Mouse (Mus musculus): ENCODE results near the gene Apbb2. TPM values are rescaled to one million over a fixed set of nuclear protein-coding genes. Genes with fewer than 3 reads are reported as not detected.

Gene Apbb2
- polyA plus RNA-seq, 1 experiment from 2014 or later: 39.3 TPM

DNA sequence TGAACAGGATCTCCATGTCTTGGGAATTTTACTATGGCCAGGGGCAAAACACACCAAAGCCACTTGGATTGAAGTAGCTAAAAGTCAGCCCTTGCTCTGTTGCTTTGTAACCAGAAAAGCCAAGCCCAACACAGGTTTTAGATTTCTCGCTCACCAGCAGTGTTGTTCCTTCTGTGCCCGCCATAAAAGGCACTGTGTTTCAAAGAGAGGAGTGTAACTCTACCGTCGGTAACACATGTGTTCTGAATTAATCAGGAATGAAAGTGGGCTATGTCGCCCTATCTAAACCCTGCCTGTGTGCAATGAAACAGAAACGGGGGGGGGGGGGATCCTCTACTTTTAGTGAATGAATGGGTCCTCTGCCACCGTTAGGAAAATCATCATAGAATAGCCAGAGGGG, 90.0 kb downstream of the Apbb2 start:
- H3K4me2 ChIP-seq (ENCODE audit: low read length): no peak overlapping the region
- DNase-seq (ENCODE audit: low spot score): no peak
- no peak overlapping the region for H3K9ac ChIP-seq (ENCODE audit: low read length)
- no peak for ATAC-seq (replicated peaks; ENCODE audit: low FRiP score, low TSS enrichment, low read depth)
- WGBS: 65% methylated on average over 7 of the region's 7 CpGs
- no peak overlapping the region for H3K4me3 ChIP-seq (ENCODE audit: low read depth, low read length)
- no peak overlapping the region for H3K27ac ChIP-seq (ENCODE audit: low read depth)
- H3K27me3 ChIP-seq (replicated peaks; ENCODE audit: control insufficient read depth, insufficient read depth, low read length): no peaks in the 10 kb centered on the region
- H3K9me3 ChIP-seq (ENCODE audit: control insufficient read depth, low read length): no peaks in the 10 kb centered on the region
- no peaks in the 10 kb centered on the region for H3K4me1 ChIP-seq (replicated peaks; ENCODE audit: control insufficient read depth, insufficient read depth, low read length)
- H3K36me3 ChIP-seq (ENCODE audit: control insufficient read depth, insufficient read depth, low read length): no peaks in the 10 kb centered on the region

DNA sequence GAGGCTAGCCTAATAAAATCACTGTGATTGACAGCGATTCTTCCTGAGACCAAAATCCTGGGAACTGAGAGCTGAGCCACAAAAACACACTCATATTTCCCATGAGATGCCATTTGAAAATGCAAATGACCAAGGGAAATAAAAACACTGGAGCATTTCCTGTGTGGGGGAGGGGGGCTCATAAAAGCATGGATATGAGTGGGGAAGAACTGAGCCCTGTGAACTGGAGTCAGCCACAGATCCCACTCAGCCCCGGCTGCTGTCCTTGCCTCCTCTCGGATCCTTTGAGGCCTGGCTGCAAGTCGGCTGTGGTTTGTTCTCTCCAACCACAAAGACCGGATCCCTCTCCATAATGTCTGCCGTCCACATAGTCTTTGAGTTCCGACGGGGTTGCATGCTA, 91.5 kb downstream of the Apbb2 start:
- Histone ChIP-seq H3K27me3 (replicated peaks; ENCODE audit: control insufficient read depth, insufficient read depth, low read length) (no peaks in the 10 kb centered on the region), H3K36me3 (ENCODE audit: control insufficient read depth, insufficient read depth, low read length) (no peaks in the 10 kb centered on the region), H3K27ac (ENCODE audit: low read depth) (no peak overlapping the region), H3K9me3 (ENCODE audit: control insufficient read depth, low read length) (no peaks in the 10 kb centered on the region), H3K9ac (ENCODE audit: low read length) (no peak overlapping the region), H3K4me2 (ENCODE audit: low read length) (no peak overlapping the region), H3K4me1 (replicated peaks; ENCODE audit: control insufficient read depth, insufficient read depth, low read length) (no peaks in the 10 kb centered on the region), H3K4me3 (ENCODE audit: low read depth, low read length) (no peak overlapping the region)
- DNase-seq (ENCODE audit: low spot score) (no peak), ATAC-seq (replicated peaks; ENCODE audit: low FRiP score, low TSS enrichment, low read depth) (no peak)
- 68% methylated on average over 8 of the region's 8 CpGs for WGBS

DNA sequence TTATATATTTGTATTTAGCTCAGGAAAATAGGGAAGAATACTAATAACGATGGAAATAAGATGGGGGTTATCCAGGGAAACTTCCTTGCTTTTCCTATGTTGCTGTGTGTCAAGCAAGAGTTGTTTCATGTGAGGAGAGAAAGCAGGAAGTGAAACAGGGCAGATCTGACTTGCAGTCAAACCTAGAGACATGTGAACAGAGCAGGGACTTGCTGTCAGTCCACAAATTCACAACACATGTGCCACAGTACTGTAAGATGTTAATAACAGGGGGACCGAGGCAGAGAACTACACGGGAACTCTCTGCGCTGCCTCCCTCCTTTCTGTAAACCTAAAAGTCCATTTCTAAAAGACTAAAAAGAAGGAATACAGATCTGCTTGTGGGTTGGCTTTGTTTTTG, 93.6 kb downstream of the Apbb2 start:
- H3K4me2 ChIP-seq (ENCODE audit: low read length): no peak overlapping the region
- ATAC-seq (replicated peaks; ENCODE audit: low FRiP score, low TSS enrichment, low read depth) (no peak), DNase-seq (ENCODE audit: low spot score) (no peak)
- H3K4me3 ChIP-seq (ENCODE audit: low read depth, low read length): no peak overlapping the region
- no peaks in the 10 kb centered on the region for H3K27me3 ChIP-seq (replicated peaks; ENCODE audit: control insufficient read depth, insufficient read depth, low read length)
- no peaks in the 10 kb centered on the region for H3K4me1 ChIP-seq (replicated peaks; ENCODE audit: control insufficient read depth, insufficient read depth, low read length)
- H3K9me3 ChIP-seq (ENCODE audit: control insufficient read depth, low read length): no peaks in the 10 kb centered on the region
- no peaks in the 10 kb centered on the region for H3K36me3 ChIP-seq (ENCODE audit: control insufficient read depth, insufficient read depth, low read length)
- 82% methylated on average over 4 of the region's 4 CpGs for WGBS
- no peak overlapping the region for H3K9ac ChIP-seq (ENCODE audit: low read length)
- no peak overlapping the region for H3K27ac ChIP-seq (ENCODE audit: low read depth)

DNA sequence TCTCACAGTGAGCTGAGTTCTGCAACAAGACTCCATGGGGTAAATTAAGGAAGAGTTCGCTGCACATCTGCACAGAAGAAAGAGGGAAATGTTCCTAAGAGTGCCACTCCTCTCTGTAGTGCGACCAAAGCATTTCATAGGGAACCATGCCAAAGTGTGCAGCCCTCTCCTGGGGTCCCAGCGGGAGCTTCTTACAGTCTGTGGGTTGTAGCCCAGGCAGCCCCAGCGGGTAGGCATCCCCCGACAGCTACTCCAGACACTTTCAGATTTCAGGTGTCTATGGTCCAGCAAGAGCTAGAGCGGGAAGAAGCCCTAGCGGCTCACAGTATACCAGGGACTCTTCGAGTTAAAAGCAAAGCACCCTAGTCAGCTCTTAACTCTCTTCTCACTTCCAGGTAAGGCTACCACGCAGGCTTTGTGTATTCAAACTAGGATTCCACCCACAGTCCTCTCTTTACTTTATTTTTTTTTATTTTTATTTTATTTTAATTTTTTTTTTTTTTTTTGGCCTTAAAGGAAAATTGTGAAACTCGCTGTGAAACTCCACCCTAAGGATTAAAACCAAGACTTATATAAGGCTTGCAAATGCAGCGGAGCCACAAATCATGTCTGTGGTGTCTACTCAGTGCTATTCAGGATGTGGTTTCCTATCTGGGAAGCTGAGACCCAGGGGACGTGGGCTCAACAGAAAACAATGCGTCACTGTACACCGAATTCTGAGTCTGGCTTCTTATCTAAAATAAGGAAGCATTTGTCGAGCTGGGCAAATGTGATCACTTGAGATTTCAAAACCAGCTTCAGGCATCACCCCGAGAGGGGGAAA, 94.7 kb downstream of the Apbb2 start:
- ATAC-seq (replicated peaks; ENCODE audit: low FRiP score, low TSS enrichment, low read depth): no peak
- Histone ChIP-seq H3K9me3 (ENCODE audit: control insufficient read depth, low read length) (no peaks in the 10 kb centered on the region), H3K27ac (ENCODE audit: low read depth) (no peak overlapping the region), H3K4me2 (ENCODE audit: low read length) (no peak overlapping the region), H3K36me3 (ENCODE audit: control insufficient read depth, insufficient read depth, low read length) (no peaks in the 10 kb centered on the region), H3K9ac (ENCODE audit: low read length) (no peak overlapping the region), H3K27me3 (replicated peaks; ENCODE audit: control insufficient read depth, insufficient read depth, low read length) (no peaks in the 10 kb centered on the region), H3K4me1 (replicated peaks; ENCODE audit: control insufficient read depth, insufficient read depth, low read length) (no peaks in the 10 kb centered on the region), H3K4me3 (ENCODE audit: low read depth, low read length) (no peak overlapping the region)
- DNase-seq (ENCODE audit: low spot score): no peak
- WGBS: 71% methylated on average over 16 of the region's 16 CpGs

DNA sequence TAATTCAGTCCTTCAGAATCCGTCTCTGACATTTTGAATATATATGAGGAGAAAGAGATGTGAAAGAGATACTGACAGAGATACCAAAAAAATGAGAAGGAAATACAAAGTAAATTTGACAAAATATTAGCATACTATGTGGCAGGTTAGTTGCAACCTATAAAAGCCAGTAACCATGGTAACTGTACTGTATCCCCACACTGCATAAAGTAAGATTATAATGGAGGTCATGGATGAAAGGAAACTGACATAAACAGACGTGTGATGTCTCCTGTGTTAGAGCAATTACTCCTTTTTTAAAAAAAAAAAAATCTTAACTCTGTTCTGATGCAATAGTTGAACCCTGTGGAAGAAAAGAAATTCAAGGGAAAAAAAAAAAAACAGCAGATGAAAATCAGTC, 97.3 kb downstream of the Apbb2 start:
- 87% methylated on average over 2 of the region's 2 CpGs for WGBS
- Histone ChIP-seq H3K9me3 (ENCODE audit: control insufficient read depth, low read length) (no peaks in the 10 kb centered on the region), H3K4me2 (ENCODE audit: low read length) (no peak overlapping the region), H3K4me3 (ENCODE audit: low read depth, low read length) (no peak overlapping the region), H3K36me3 (ENCODE audit: control insufficient read depth, insufficient read depth, low read length) (no peaks in the 10 kb centered on the region), H3K9ac (ENCODE audit: low read length) (no peak overlapping the region), H3K27me3 (replicated peaks; ENCODE audit: control insufficient read depth, insufficient read depth, low read length) (no peaks in the 10 kb centered on the region), H3K4me1 (replicated peaks; ENCODE audit: control insufficient read depth, insufficient read depth, low read length) (peaks cover 5% of the 10 kb centered on the region; the same call in 1 of the 2 replicates), H3K27ac (ENCODE audit: low read depth) (no peak overlapping the region)
- ATAC-seq (replicated peaks; ENCODE audit: low FRiP score, low TSS enrichment, low read depth): no peak
- no peak for DNase-seq (ENCODE audit: low spot score)

DNA sequence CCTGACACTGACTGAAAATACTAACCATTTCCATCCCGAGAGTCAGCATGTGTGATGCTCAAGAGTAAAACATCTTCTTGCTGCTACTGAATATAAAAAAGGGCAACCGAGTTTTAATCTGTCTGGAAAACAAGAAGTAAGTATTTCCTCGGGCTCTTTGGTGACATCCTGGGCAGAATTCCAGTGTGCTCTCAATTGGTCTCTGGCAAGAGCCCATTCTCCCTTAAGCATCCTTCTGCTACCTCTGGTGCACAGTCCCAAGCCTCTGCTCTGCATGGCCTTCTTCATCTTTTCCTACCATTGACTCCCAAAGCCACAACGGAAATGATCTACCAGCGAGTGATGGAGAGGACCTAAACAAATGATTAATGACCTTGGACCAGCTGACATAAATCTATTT, 99.1 kb downstream of the Apbb2 start:
- WGBS: 66% methylated on average over 5 of the region's 5 CpGs

DNA sequence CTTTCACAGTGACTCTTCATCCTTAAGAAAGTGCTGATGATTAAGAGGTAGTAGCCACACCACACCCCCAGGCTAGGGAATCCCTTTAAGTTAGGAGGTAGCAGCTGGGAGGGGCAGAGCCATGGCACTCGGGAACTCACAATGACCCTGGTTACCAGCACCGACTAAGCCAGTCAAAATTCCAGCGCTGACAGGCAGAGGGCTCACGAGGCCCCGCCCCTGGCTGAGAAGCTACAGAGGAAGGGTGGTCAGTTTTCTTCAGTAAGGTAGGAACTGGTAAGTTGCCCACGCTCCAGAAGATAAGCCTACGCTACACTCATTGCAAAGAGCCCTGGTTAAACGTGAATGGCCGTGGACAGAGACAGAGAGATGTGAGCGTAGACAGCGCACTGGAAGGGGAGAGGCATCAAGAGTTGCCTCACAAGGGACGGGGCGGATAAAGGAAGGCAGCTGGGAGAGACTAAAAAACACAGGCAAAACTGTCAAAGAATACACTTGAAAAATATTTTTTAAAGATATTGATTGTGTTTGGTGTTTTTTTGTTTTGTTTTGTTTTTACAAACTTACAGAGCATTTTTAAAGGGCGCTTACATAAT, 100.1 kb downstream of the Apbb2 start:
- Histone ChIP-seq H3K4me1 (replicated peaks; ENCODE audit: control insufficient read depth, insufficient read depth, low read length) (peaks cover 5% of the 10 kb centered on the region; the same call in 1 of the 2 replicates), H3K4me2 (ENCODE audit: low read length) (no peak overlapping the region), H3K36me3 (ENCODE audit: control insufficient read depth, insufficient read depth, low read length) (no peaks in the 10 kb centered on the region), H3K4me3 (ENCODE audit: low read depth, low read length) (no peak overlapping the region), H3K27me3 (replicated peaks; ENCODE audit: control insufficient read depth, insufficient read depth, low read length) (no peaks in the 10 kb centered on the region), H3K9me3 (ENCODE audit: control insufficient read depth, low read length) (no peaks in the 10 kb centered on the region), H3K27ac (ENCODE audit: low read depth) (no peak overlapping the region), H3K9ac (ENCODE audit: low read length) (no peak overlapping the region)
- no peak for DNase-seq (ENCODE audit: low spot score)
- 35% methylated on average over 14 of the region's 14 CpGs for WGBS
- ATAC-seq (replicated peaks; ENCODE audit: low FRiP score, low TSS enrichment, low read depth): peak; percentile 50; the same call in 1 of the 2 replicates

More for the DNA sequence above, 99.1 kb downstream of the Apbb2 start:
- no peaks in the 10 kb centered on the region for H3K36me3 ChIP-seq (ENCODE audit: control insufficient read depth, insufficient read depth, low read length)
- no peak overlapping the region for H3K27ac ChIP-seq (ENCODE audit: low read depth)
- no peak for DNase-seq (ENCODE audit: low spot score)
- H3K27me3 ChIP-seq (replicated peaks; ENCODE audit: control insufficient read depth, insufficient read depth, low read length): no peaks in the 10 kb centered on the region
- no peak for ATAC-seq (replicated peaks; ENCODE audit: low FRiP score, low TSS enrichment, low read depth)
- H3K9ac ChIP-seq (ENCODE audit: low read length): no peak overlapping the region
- H3K4me2 ChIP-seq (ENCODE audit: low read length): no peak overlapping the region
- no peaks in the 10 kb centered on the region for H3K9me3 ChIP-seq (ENCODE audit: control insufficient read depth, low read length)
- H3K4me1 ChIP-seq (replicated peaks; ENCODE audit: control insufficient read depth, insufficient read depth, low read length): peaks cover 5% of the 10 kb centered on the region; the same call in 1 of the 2 replicates
- H3K4me3 ChIP-seq (ENCODE audit: low read depth, low read length): no peak overlapping the region

DNA sequence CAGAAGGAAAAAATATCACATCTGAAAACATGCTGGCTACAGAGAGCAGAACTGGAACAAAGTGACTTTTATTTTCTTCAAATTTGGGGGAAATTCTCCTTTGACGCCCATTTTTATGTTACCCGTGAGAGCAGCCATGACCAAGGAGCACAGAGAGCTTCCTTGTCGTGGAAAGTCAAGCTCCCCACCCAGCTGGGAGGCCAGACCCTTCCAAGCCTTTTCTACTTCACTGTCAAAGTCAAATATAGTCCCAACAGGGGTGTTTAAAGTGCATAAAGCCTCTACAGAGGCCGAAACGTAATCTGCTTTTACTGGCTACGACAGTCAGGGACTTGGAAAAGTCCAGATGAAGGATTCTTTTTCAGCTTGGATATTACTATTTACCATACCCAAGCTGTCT, 101.1 kb downstream of the Apbb2 start:
- Histone ChIP-seq H3K27me3 (replicated peaks; ENCODE audit: control insufficient read depth, insufficient read depth, low read length) (no peaks in the 10 kb centered on the region), H3K4me1 (replicated peaks; ENCODE audit: control insufficient read depth, insufficient read depth, low read length) (peaks cover 5% of the 10 kb centered on the region; the same call in 1 of the 2 replicates), H3K27ac (ENCODE audit: low read depth) (no peak overlapping the region), H3K4me2 (ENCODE audit: low read length) (no peak overlapping the region), H3K4me3 (ENCODE audit: low read depth, low read length) (no peak overlapping the region), H3K9me3 (ENCODE audit: control insufficient read depth, low read length) (no peaks in the 10 kb centered on the region), H3K9ac (ENCODE audit: low read length) (no peak overlapping the region), H3K36me3 (ENCODE audit: control insufficient read depth, insufficient read depth, low read length) (no peaks in the 10 kb centered on the region)
- DNase-seq (ENCODE audit: low spot score) (no peak), ATAC-seq (replicated peaks; ENCODE audit: low FRiP score, low TSS enrichment, low read depth) (no peak)
- WGBS: 78% methylated on average over 6 of the region's 6 CpGs

DNA sequence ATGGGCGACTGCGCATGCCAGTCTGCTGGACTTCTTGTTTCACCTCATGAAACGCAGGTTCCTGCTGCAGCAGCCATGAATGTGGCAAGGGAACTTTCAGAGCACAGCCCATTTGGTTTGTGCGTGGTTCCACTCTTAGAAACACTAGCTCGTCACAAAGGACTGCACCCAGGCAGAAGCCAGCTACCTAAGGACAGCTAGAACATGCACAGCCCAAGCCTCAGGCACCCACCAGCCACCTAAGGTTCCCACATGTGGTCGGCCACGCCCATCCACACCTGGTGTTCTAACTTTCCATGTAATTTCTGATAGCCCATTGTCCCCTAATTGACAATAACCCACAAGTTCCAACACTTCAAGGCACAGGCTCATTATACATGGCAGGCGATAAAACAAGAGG, 102.3 kb downstream of the Apbb2 start:
- Histone ChIP-seq H3K4me2 (ENCODE audit: low read length) (no peak overlapping the region), H3K4me3 (ENCODE audit: low read depth, low read length) (no peak overlapping the region), H3K27ac (ENCODE audit: low read depth) (no peak overlapping the region), H3K36me3 (ENCODE audit: control insufficient read depth, insufficient read depth, low read length) (no peaks in the 10 kb centered on the region), H3K4me1 (replicated peaks; ENCODE audit: control insufficient read depth, insufficient read depth, low read length) (peaks cover 5% of the 10 kb centered on the region; the same call in 1 of the 2 replicates), H3K9me3 (ENCODE audit: control insufficient read depth, low read length) (no peaks in the 10 kb centered on the region), H3K27me3 (replicated peaks; ENCODE audit: control insufficient read depth, insufficient read depth, low read length) (no peaks in the 10 kb centered on the region), H3K9ac (ENCODE audit: low read length) (no peak overlapping the region)
- ATAC-seq (replicated peaks; ENCODE audit: low FRiP score, low TSS enrichment, low read depth): no peak
- DNase-seq (ENCODE audit: low spot score): no peak
- 94% methylated on average over 8 of the region's 8 CpGs for WGBS
